Mouse (Mus musculus) liver, embryonic 12.5 days (tissue): ENCODE measurements around the gene Myo18a. TPM values are rescaled to one million over a fixed set of nuclear protein-coding genes. Genes with fewer than 3 reads are reported as not detected.

Experiments used
- ATAC-seq: fragments of 200-750 bp; cut with Nextera tagmentation; 2 replicates; pipeline ENCODE4 v1.8.0; 2017; ENCODE audit warnings: moderate number of reproducible peaks, mild to moderate bottlenecking, moderate library complexity
- H3K27ac ChIP-seq: fragments of 300-500 bp; sonication (generic); 2 replicates; pipeline ENCODE4 v1.5.1; 2016; ENCODE audit warnings: mild to moderate bottlenecking
- H3K27me3 ChIP-seq: fragments of 300-500 bp; sonication (generic); replicated peaks from 2 replicates; pipeline ENCODE4 v1.6.1; 2016; ENCODE audit warnings: mild to moderate bottlenecking, moderate library complexity
- H3K36me3 ChIP-seq: fragments of 300-500 bp; sonication (generic); 2 replicates; pipeline ENCODE4 v1.6.1; 2016; ENCODE audit warnings: mild to moderate bottlenecking, moderate library complexity
- H3K4me1 ChIP-seq: fragments of 300-500 bp; sonication (generic); 2 replicates; pipeline ENCODE4 v1.6.1; 2016
- H3K4me2 ChIP-seq: fragments of 300-500 bp; sonication (generic); 2 replicates; pipeline ENCODE4 v1.6.1; 2016; ENCODE audit warnings: mild to moderate bottlenecking, moderate library complexity
- H3K4me3 ChIP-seq: fragments of 300-500 bp; sonication (generic); 2 replicates; pipeline ENCODE4 v1.5.1; 2016; ENCODE audit warnings: mild to moderate bottlenecking, moderate library complexity
- H3K9ac ChIP-seq: fragments of 300-500 bp; sonication (generic); 2 replicates; pipeline ENCODE4 v1.6.1; 2016; ENCODE audit warnings: mild to moderate bottlenecking, moderate library complexity
- H3K9me3 ChIP-seq: fragments of 300-500 bp; sonication (generic); replicated peaks from 2 replicates; pipeline ENCODE4 v1.6.1; 2016; ENCODE audit warnings: mild to moderate bottlenecking, moderate library complexity
- WGBS: fragments of 180-500 bp; shearing (Covaris S2); methylation state at CpG from one replicate; pipeline ENCODE4 v1.1.7; 2016; ENCODE audit not compliant: insufficient replicate concordance; 5-methylcytosine and 5-hydroxymethylcytosine counted together
- polyA plus RNA-seq: library from polyadenylated mRNA; unstranded; fragments of >200 nt; fragmentation: Nextera tagmentation; extraction: Ambion mirVana; gene quantifications from 2 replicates; pipeline ENCODE4 v1.2.1, GENCODE M21; 2016

Gene Myo18a
- polyA plus RNA-seq, 1 experiment from 2014 or later: 28.8 TPM

DNA sequence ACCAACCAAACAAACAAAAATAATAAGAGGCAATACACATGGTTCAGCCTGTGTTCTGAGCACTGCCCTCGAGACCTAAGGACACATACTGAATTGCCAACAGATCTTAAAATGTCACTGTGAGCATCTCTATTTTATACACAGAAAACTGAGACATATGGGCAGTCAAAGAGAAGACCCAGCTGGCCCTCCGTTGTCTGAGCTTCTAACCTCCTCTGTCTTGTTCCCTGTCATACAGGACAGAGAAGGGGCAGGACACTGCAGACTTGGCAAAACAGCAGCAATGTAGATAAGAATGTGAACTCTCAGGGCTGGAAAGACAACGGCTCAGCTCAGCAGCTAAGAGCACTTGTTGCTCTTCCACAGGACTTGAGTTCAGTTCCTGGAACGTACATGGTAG lies 145.4 kb downstream of the Myo18a start:
- Histone ChIP-seq H3K9ac (no peak overlapping the region), H3K36me3 (no peaks in the 10 kb centered on the region), H3K27me3 (peaks cover 98% of the 10 kb centered on the region), H3K9me3 (no peaks in the 10 kb centered on the region), H3K27ac (no peak overlapping the region), H3K4me1 (no peaks in the 10 kb centered on the region), H3K4me3 (no peak overlapping the region), H3K4me2 (no peak overlapping the region)
- WGBS: 41% methylated on average over 4 of the region's 4 CpGs
- ATAC-seq: no peak

DNA sequence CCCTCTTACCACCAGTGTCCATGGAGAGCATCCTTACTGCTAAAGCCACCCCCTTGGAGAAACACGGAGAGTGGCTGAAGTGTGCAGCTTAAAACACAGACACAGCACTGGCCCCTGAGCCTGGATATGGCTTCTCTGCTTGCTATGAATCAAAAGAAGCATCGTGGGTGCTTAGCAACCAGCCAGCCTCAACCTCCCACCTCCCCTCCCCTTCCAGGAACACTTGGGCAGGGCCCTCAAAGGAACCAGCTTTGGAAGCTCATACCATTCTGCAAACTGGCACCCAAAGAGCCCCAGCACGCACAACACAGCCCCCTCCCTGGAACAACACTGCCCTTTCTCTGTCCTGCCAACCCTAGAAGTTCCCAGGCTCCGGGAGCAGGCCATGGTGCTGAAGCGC lies 146.3 kb downstream of the Myo18a start:
- no peak for ATAC-seq
- Histone ChIP-seq H3K27me3 (peaks cover 98% of the 10 kb centered on the region), H3K9me3 (no peaks in the 10 kb centered on the region), H3K9ac (no peak overlapping the region), H3K4me1 (no peaks in the 10 kb centered on the region), H3K27ac (no peak overlapping the region), H3K4me2 (no peak overlapping the region), H3K36me3 (no peaks in the 10 kb centered on the region), H3K4me3 (no peak overlapping the region)
- 22% methylated on average over 5 of the region's 5 CpGs for WGBS

DNA sequence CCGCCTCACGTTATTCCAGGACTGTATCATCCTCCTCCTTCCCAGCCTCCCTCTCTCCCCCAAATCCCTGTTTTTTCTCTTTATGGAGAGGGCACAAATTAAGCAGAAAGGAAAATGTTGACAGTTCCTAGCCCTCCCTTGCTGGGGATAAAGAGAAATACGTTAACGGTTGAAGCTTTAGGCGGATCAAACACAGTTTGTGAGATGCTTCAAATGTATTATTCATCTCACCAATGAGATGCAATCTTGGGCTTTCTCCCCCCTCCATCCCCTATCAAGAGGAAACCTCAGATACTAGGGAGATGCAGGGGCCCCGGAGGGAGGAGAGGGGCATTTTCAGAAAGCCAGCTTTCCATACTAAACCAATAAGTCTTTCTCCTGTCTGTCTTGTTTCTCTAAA lies 146.7 kb downstream of the Myo18a start:
- ATAC-seq: no peak
- Histone ChIP-seq H3K27ac (no peak overlapping the region), H3K27me3 (peaks cover 98% of the 10 kb centered on the region), H3K9ac (no peak overlapping the region), H3K4me3 (no peak overlapping the region), H3K4me2 (no peak overlapping the region), H3K4me1 (no peaks in the 10 kb centered on the region), H3K9me3 (no peaks in the 10 kb centered on the region), H3K36me3 (no peaks in the 10 kb centered on the region)
- 31% methylated on average over 6 of the region's 6 CpGs for WGBS

DNA sequence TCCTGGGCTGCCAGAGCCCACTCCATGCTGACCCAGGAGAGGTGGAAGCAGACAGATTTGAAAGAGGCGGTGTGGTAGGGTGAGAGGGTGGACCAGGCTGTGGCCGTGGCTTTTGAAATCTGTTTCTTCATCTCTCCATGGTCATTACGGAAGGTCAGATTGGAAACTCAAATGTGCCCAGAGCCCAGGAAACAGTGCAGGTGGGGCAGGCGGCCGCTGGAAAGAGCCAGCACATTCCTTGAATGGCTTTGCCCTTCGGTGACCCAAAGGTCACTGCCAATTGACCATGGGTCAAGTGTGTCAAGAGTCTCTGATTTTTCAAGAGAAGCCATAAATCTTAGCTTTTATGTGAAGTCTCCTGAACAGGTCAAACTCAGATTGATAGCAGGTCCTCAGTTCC lies 150.5 kb downstream of the Myo18a start:
- ATAC-seq: no peak
- H3K4me3 ChIP-seq: no peak overlapping the region
- H3K4me1 ChIP-seq: no peaks in the 10 kb centered on the region
- H3K36me3 ChIP-seq: no peaks in the 10 kb centered on the region
- no peaks in the 10 kb centered on the region for H3K9me3 ChIP-seq
- WGBS: 59% methylated on average over 6 of the region's 6 CpGs
- H3K27ac ChIP-seq: no peak overlapping the region
- H3K9ac ChIP-seq: no peak overlapping the region
- H3K27me3 ChIP-seq: peaks cover 97% of the 10 kb centered on the region
- no peak overlapping the region for H3K4me2 ChIP-seq

DNA sequence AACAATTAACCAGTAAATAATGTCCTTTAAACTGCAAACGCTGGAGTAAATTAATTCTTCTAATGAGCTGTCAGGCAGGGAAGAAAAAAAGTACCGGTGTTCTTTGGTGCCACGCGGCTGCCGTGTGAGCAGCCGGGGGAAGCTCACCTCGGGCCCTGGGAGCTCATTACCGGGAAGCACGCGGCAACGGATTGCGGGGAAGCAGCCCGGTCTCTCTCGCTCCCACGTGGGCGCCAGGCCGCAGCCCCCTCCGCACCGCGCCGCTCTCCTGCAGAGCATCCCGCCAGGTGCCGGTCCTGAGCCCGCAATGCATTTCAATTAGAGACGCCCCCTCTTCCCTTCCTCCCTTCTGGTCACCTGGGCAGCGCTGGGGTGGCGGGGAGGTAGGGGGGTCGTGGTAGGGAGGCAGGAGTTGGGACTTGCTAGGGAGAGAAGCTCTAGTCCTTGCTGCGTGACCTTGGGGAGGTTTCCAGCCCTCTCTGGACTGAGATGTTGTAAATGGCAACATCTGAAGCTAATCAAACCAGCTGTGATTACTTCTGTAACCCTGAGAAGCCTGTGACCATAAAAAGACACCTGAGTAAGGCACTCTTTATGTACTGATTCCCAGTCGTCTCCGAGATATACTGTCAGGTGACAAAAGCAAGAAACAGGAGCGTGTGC lies 151.7 kb downstream of the Myo18a start:
- H3K4me3 ChIP-seq: no peak overlapping the region
- H3K4me1 ChIP-seq: no peaks in the 10 kb centered on the region
- H3K9me3 ChIP-seq: no peaks in the 10 kb centered on the region
- WGBS: 6% methylated on average over 32 of the region's 32 CpGs
- peaks cover 93% of the 10 kb centered on the region for H3K27me3 ChIP-seq
- no peak overlapping the region for H3K9ac ChIP-seq
- ATAC-seq: no peak
- no peaks in the 10 kb centered on the region for H3K36me3 ChIP-seq
- H3K27ac ChIP-seq: no peak overlapping the region
- no peak overlapping the region for H3K4me2 ChIP-seq

Other genes with a start within 250 kb of the Myo18a start
- 3.0 and 3.6 TPM in 2 replicates for gene Abhd15, start 248.1 kb upstream of the Myo18a start, polyA plus RNA-seq
- gene Trp53i13, start 247.3 kb upstream of the Myo18a start, polyA plus RNA-seq: 9.3 and 11.1 TPM in 2 replicates
- gene Gm10392, start 244.0 kb upstream of the Myo18a start, polyA plus RNA-seq: 0.12 and 0.19 TPM in 2 replicates
- 6.1 and 6.7 TPM in 2 replicates for gene Taok1, start 155.4 kb upstream of the Myo18a start, polyA plus RNA-seq
- gene Nufip2, start 77.1 kb upstream of the Myo18a start, polyA plus RNA-seq: 2.7 and 3.2 TPM in 2 replicates
- not detected in 2 replicates for gene Cryba1, start 38.0 kb upstream of the Myo18a start, polyA plus RNA-seq
- 1.2 and 1.6 TPM in 2 replicates for gene Gm10277, start 24.5 kb downstream of the Myo18a start, polyA plus RNA-seq
- 6.7 and 7.2 TPM in 2 replicates for gene Pipox, start 130.8 kb downstream of the Myo18a start, polyA plus RNA-seq
- 0.05 TPM in 1 of 2 replicates, not detected in the other for gene Sez6, start 167.6 kb downstream of the Myo18a start, polyA plus RNA-seq
- gene Phf12, start 219.5 kb downstream of the Myo18a start, polyA plus RNA-seq: 13.6 and 13.8 TPM in 2 replicates